Mouse (Mus musculus): ENCODE measurements at regions not wholly inside any gene's neighbourhood (a gene's known extent, or its start where the extent isn't known, plus 50 kb on each side); places are given as distances from the start of the nearest gene placed in this dataset.

DNA sequence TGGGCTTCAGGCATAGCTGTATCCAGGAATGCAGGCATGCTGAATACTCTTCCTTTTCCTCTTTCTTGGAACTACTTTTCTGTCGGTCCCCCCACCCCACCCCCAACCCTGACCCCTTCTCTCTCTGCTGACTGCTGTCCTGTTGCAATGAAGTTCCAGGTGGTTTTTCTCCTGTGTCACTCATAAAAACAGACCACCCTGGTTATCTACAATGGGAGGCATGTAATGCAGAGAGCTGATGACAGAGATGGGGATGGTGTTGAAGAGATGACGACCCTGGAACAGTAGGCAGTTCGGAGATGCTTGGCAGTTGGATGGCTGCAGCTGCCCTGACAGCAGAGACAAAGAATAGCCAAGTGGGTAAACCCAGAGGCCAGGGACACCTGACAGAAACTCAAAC is 195.5 kb downstream of the Rybp start:
- TF ChIP-seq POLR2AphosphoS2 (IDR thresholded peaks at IDR 0.05; ENCODE audit: insufficient read length, low read depth) (no peak), TCF12 (IDR thresholded peaks at IDR 0.05; ENCODE audit: insufficient read depth, poor library complexity, severe bottlenecking) (no peak), POLR2A (IDR thresholded peaks at IDR 0.05; ENCODE audit: insufficient read length, low read depth) (no peak), SRF (IDR thresholded peaks at IDR 0.05; ENCODE audit: control insufficient read depth, insufficient read length, low read depth) (no peak), MYOD1 (IDR thresholded peaks at IDR 0.05; ENCODE audit: control insufficient read depth in 1 of 3, insufficient read length in 2 of 3, low read depth in 2 of 3) (no peak)
